Mouse (Mus musculus) heart, embryonic 12.5 days (tissue): Measurements from ENCODE around the gene Rasa4. TPM values are rescaled to one million over a fixed set of nuclear protein-coding genes. Genes with fewer than 3 reads are reported as not detected.
A peak's percentile ranks its signal among the peaks of the same experiment; 100 is the strongest.
"Not testable (repeated sequence)": the region's sequence is repeated elsewhere in the genome, so short reads cannot be mapped to it uniquely, and the experiment has no call there.

Source experiments
- ATAC-seq: fragments of 200-750 bp; cut with Nextera tagmentation; 2 replicates; pipeline ENCODE4 v1.8.0; 2017; ENCODE audit warnings: moderate TSS enrichment, moderate library complexity; ENCODE audit not compliant: insufficient number of reproducible peaks, low FRiP score
- H3K27ac ChIP-seq: fragments of 300-500 bp; sonication (generic); 2 replicates; pipeline ENCODE4 v1.5.1; 2016; ENCODE audit warnings: mild to moderate bottlenecking, moderate library complexity; ENCODE audit not compliant: poor library complexity, severe bottlenecking
- H3K27me3 ChIP-seq: fragments of 300-500 bp; sonication (generic); replicated peaks from 2 replicates; pipeline ENCODE4 v1.6.1; 2016; ENCODE audit warnings: mild to moderate bottlenecking, moderate library complexity
- H3K36me3 ChIP-seq: fragments of 300-500 bp; sonication (generic); 2 replicates; pipeline ENCODE4 v1.6.1; 2016; ENCODE audit warnings: mild to moderate bottlenecking, moderate library complexity
- H3K4me1 ChIP-seq: fragments of 300-500 bp; sonication (generic); replicated peaks from 2 replicates; pipeline ENCODE4 v1.6.1; 2016; ENCODE audit warnings: mild to moderate bottlenecking
- H3K4me2 ChIP-seq: fragments of 300-500 bp; sonication (generic); 2 replicates; pipeline ENCODE4 v1.6.1; 2016; ENCODE audit warnings: mild to moderate bottlenecking, moderate library complexity
- H3K4me3 ChIP-seq: fragments of 300-500 bp; sonication (generic); 2 replicates; pipeline ENCODE4 v1.5.1; 2016; ENCODE audit warnings: mild to moderate bottlenecking
- H3K9ac ChIP-seq: fragments of 300-500 bp; sonication (generic); 2 replicates; pipeline ENCODE4 v1.6.1; 2016; ENCODE audit warnings: mild to moderate bottlenecking, moderate library complexity
- H3K9me3 ChIP-seq: fragments of 300-500 bp; sonication (generic); replicated peaks from 2 replicates; pipeline ENCODE4 v1.6.1; 2016; ENCODE audit warnings: mild to moderate bottlenecking, moderate library complexity
- WGBS: fragments of 180-500 bp; shearing (Covaris S2); methylation state at CpG from one replicate; pipeline ENCODE4 v1.1.7; 2016; 5-methylcytosine and 5-hydroxymethylcytosine counted together
- polyA plus RNA-seq: library from polyadenylated mRNA; unstranded; fragments of >200 nt; fragmentation: Nextera tagmentation; extraction: Ambion mirVana; gene quantifications from 2 replicates; pipeline ENCODE4 v1.2.1, GENCODE M21; 2016

Gene Rasa4
- polyA plus RNA-seq, 1 experiment from 2014 or later = 1.6 TPM

DNA sequence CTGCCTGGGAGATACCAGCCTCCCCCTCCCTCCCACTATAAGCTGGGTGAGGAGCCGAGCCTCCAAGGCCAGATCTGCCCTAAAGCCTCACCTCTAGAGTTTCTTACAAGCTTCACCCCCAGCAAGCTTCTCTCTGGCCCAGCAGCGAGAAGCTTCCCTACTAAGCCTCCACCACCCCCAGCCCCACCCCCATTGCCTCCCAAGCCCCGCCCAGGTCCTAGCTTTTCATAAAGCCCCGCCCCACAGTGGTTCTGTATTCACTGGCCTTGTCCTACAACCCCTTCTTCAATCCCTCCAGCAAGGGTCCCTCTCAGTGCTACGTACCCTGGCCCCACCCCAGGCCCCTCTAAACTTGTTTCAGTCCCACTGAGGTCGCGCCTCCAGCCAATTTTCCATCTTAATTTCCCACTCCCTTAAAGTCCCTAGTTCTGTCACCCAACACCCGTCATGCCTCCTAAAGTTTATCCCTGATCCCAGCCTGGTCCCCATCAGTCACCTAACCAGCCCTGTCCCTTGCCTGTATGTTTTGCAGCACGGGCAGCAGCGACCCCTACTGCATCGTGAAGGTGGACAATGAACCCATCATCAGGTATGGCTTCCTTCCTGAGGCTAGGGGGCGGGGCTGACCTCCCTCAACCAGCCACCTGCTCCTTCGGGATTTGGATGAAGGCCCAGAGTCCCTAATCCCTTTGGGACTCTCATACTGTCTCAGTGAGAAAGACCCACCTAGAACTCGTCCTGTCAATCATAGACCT is 5.3 kb downstream of the Rasa4 start:
- H3K4me2 ChIP-seq = no peak overlapping the region
- H3K4me3 ChIP-seq = no peak overlapping the region
- ATAC-seq = no peak
- H3K27ac ChIP-seq = no peak overlapping the region
- WGBS = 18% methylated on average over 14 of the region's 14 CpGs
- H3K4me1 ChIP-seq = peaks cover 15% of the 10 kb centered on the region
- no peak overlapping the region for H3K9ac ChIP-seq
- peaks cover 73% of the 10 kb centered on the region for H3K27me3 ChIP-seq
- H3K9me3 ChIP-seq = no peaks in the 10 kb centered on the region
- H3K36me3 ChIP-seq = no peaks in the 10 kb centered on the region

DNA sequence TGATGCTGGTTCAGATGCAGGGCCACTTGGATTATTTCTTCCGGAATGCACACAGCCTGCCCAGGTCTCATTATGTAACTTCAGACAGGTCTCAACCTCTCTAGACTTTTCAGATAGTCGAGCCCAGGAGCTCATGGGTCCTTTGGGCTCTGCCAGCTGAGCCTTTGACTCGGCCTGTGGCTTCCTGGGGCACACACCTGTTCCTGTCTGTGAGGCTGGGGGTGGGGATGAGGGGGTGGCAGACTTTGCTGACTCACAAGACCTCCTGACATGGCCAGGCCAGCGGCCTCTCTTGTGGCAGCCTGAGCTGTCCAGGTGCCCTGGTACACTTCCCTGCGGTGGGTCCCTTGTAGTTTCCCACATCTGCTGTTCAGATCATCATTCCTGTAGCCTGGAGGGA is 8.2 kb downstream of the Rasa4 start:
- Histone ChIP-seq H3K27ac (no peak overlapping the region), H3K27me3 (peaks cover 50% of the 10 kb centered on the region), H3K9ac (no peak overlapping the region), H3K4me3 (no peak overlapping the region), H3K4me2 (no peak overlapping the region), H3K4me1 (no peaks in the 10 kb centered on the region), H3K36me3 (no peaks in the 10 kb centered on the region), H3K9me3 (no peaks in the 10 kb centered on the region)
- ATAC-seq = no peak
- WGBS = 58% methylated on average over 5 of the region's 5 CpGs

DNA sequence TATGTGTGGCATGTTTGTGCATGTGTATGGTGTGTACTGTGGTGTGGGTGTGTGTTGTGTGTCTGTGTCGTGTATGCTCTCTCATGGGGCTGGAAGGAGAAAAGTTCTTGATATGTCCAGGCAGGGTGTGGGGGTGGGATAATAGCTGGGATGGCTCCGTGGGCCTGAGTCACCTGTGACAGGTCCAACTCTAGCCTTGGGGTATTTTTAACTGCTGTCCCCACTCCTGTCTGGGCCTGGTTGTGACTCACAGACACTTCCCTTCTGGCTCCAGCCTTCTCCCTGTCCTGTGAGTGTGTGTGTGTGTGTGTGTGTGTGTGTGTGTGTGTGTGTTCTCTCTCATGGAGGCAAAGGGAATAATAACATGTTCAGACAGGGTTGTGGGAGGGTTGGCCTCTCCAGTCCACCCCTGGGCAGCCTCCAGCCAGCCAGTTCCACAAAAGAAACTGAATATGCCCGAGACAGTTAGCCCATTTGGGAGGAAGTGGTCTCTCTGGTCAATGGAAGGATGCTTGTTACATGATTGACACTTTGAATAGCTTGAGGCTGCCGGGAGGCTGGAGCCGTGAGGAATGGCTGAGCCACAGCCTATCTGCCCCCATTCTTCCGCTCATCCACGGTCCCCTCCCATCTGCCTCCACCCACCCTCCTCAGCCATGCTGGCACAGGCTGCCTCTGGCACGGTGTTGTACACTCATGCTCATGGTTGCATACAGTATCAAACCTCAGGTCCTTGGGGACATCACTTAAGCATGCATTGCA is 10.7 kb downstream of the Rasa4 start:
- no peak overlapping the region for H3K4me2 ChIP-seq
- H3K4me3 ChIP-seq = no peak overlapping the region
- WGBS = 52% methylated on average over 8 of the region's 8 CpGs
- no peaks in the 10 kb centered on the region for H3K4me1 ChIP-seq
- no peaks in the 10 kb centered on the region for H3K9me3 ChIP-seq
- ATAC-seq = no peak
- H3K27me3 ChIP-seq = peaks cover 31% of the 10 kb centered on the region
- no peak overlapping the region for H3K9ac ChIP-seq
- no peak overlapping the region for H3K27ac ChIP-seq
- H3K36me3 ChIP-seq = no peaks in the 10 kb centered on the region

DNA sequence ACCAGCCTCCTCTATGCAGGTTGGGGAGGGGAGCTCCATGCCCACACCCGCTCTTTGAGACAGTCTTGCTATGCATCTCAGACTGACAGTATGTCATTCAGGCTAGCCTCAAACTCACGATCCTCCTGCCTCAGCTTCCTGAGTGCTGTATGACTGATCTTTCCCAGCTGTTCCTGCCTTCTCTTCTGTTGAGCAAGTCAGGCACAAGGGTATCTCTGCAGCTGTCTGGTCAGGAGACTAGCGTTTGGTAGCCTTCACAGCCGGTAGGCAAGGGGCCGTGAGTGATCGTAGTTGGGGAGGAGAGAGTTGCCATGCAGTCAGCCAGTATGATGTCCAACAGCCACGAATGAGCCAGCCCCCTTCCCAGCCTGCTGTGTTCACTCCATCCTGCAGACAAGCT is 11.4 kb downstream of the Rasa4 start:
- Histone ChIP-seq H3K36me3 (no peaks in the 10 kb centered on the region), H3K4me2 (no peak overlapping the region), H3K27me3 (peaks cover 27% of the 10 kb centered on the region), H3K4me1 (no peaks in the 10 kb centered on the region), H3K9me3 (no peaks in the 10 kb centered on the region), H3K4me3 (no peak overlapping the region), H3K27ac (no peak overlapping the region), H3K9ac (no peak overlapping the region)
- WGBS = 65% methylated on average over 7 of the region's 7 CpGs
- ATAC-seq = no peak

DNA sequence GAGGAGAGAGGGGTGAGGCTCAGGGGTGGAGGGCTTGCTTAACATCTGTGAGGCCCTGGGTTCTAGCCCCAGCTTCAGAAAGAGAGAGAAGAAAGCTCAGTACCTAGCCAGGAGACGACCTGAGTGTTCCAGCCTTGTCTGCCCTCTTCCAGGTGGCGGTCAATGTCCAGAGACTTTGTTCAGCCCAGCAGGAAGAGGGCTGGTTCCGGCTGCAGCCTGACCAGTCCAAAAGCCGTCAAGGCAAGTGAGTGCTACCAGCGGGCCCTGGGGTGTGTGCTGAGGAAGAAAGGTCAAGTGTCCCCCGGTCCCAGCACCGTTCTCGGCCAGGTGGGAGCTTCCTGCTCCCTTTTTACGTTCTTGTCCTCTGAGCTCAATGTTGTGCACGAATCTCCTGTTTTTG is 14.8 kb downstream of the Rasa4 start:
- WGBS = 76% methylated on average over 10 of the region's 10 CpGs
- H3K4me2 ChIP-seq = no peak overlapping the region
- no peaks in the 10 kb centered on the region for H3K36me3 ChIP-seq
- no peak overlapping the region for H3K4me3 ChIP-seq
- H3K4me1 ChIP-seq = peaks cover 4% of the 10 kb centered on the region; the same call in 1 of the 2 replicates
- H3K9ac ChIP-seq = no peak overlapping the region
- H3K9me3 ChIP-seq = no peaks in the 10 kb centered on the region
- peaks cover 32% of the 10 kb centered on the region for H3K27me3 ChIP-seq
- no peak overlapping the region for H3K27ac ChIP-seq
- ATAC-seq = no peak

DNA sequence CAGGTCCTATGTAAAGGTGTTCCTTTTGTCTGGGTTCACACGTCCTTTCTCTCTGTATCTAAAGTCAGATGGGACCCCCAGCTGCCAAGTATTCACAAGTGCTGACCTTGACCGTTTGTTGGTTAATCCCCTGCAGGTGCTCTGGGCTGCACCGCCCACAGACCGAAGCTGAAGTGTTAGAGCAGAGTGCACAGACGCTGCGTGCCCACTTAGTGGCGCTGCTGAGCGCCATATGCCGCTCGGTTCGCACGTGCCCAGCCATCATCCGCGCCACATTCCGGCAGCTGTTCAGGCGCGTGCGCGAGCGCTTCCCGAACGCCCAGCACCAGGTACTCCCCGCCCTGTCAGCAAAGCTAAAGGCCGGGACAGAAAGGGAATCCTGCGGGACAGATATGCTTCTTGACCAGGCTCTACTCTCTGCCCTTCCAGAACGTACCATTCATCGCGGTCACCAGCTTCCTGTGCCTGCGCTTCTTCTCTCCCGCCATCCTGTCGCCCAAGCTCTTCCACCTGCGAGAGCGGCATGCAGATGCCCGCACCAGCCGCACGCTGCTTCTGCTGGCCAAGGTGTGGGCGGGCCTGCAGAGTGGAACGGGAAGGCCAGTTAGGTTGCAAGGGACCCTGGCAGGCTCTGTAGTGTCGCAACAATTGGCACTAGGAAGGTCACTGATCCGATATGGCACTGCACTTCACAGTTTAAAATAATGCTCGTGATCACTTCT is 18.5 kb downstream of the Rasa4 start:
- WGBS = 6% methylated on average over 41 of the region's 41 CpGs
- H3K27ac ChIP-seq = no peak overlapping the region
- no peaks in the 10 kb centered on the region for H3K36me3 ChIP-seq
- H3K9ac ChIP-seq = peak overlapping the region; percentile 14; the same call in 1 of the 2 replicates
- H3K4me2 ChIP-seq = peak overlapping the region; percentile 71
- peak overlapping the region; percentile 36 for H3K4me3 ChIP-seq
- H3K27me3 ChIP-seq = peaks cover 29% of the 10 kb centered on the region
- H3K4me1 ChIP-seq = peaks cover 4% of the 10 kb centered on the region; the same call in 1 of the 2 replicates
- no peaks in the 10 kb centered on the region for H3K9me3 ChIP-seq
- peak; percentile 68 for ATAC-seq

DNA sequence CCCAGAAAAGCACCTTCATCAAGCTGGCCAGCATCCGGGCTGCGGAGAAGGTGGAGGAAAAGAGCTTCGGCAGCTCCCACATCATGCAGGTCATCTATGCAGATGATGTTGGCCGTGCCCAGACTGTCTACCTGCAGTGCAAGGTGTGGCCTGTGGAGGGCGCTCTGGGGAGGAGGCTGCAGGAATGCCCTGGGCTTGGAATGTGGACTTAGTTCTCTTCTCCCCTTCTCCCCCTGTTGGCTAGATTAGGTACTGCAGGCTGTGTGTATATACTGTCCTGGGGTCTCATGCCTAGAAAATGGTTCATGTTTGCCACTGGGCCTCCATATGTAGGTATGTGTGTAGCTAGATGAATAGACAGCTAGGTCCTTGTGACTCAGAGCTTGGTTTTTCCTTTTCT is 20.8 kb downstream of the Rasa4 start:
- Histone ChIP-seq H3K36me3 (no peaks in the 10 kb centered on the region), H3K9me3 (no peaks in the 10 kb centered on the region), H3K4me1 (peaks cover 4% of the 10 kb centered on the region; the same call in 1 of the 2 replicates), H3K27ac (no peak overlapping the region), H3K9ac (no peak overlapping the region), H3K4me2 (no peak overlapping the region), H3K4me3 (no peak overlapping the region), H3K27me3 (peaks cover 29% of the 10 kb centered on the region)
- 82% methylated on average over 5 of the region's 5 CpGs for WGBS
- no peak for ATAC-seq

DNA sequence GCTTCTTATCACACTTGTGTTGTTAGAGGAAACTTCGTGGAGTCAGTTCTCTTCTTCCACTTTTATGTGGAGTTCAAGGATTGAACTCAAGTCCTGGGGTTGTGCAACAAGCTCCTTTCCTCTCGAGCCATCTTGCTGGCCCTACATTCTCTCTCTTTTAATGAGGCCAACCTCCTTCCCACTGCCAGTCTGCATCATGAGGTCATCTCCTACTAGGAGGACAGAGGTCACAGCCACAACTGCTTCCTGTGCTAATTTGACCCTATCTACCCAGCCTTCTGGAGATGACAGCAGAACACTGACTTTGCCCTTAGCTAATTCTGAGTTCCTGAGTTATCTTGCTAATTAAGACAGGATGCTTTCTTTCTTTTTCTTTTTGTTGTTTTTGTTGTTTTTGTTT is 24.8 kb downstream of the Rasa4 start:
- Histone ChIP-seq H3K9ac (no peak overlapping the region), H3K4me1 (no peaks in the 10 kb centered on the region), H3K4me2 (no peak overlapping the region), H3K27ac (no peak overlapping the region), H3K36me3 (no peaks in the 10 kb centered on the region), H3K27me3 (peaks cover 4% of the 10 kb centered on the region), H3K9me3 (no peaks in the 10 kb centered on the region), H3K4me3 (no peak overlapping the region)
- WGBS = 38% methylated on average over 2 of the region's 2 CpGs
- no peak for ATAC-seq

DNA sequence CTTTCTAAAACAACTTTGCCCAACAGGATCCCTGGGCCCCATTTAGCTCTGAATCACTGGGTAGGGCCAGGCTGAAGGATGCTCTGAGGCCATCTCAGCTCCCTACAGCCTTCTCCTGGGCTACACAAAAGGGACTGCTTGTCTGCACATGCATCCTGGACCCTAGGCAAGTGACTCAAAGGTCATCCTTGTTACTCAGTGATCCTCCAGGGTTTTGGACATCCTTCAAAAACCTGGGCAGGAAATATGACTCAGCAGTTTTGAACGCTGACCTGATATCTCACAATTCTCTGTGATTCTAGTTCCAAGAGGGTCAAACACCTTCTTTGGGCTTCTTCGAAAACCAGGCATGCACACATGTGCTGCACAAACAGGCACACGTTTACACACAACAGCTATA is 25.3 kb downstream of the Rasa4 start:
- Histone ChIP-seq H3K4me3 (no peak overlapping the region), H3K9me3 (no peaks in the 10 kb centered on the region), H3K27ac (no peak overlapping the region), H3K9ac (no peak overlapping the region), H3K4me1 (no peaks in the 10 kb centered on the region), H3K27me3 (no peaks in the 10 kb centered on the region; the same call in 1 of the 2 replicates), H3K36me3 (no peaks in the 10 kb centered on the region), H3K4me2 (no peak overlapping the region)
- 56% methylated on average over 3 of the region's 3 CpGs for WGBS
- ATAC-seq = no peak

DNA sequence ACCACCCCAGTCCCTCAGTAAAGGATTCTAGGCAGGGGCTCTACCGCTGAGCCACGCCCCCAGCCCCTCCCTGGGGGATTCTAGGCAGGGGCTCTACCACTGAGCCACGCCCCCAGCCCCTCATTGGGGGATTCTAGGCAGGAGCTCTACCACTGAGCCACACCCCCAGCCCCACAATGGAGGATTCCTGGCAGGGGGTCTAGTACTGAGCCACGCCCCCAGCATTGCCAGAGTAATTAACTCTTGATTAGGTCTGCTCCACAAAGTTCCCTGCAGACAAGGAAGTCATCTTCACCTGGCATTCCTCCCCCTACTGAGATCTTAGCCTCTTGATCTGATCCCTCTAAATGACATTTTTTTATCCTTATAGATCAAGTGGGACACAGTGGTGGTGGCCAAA is 29.8 kb downstream of the Rasa4 start:
- not testable (repeated sequence) for ATAC-seq, H3K4me2 ChIP-seq, H3K9me3 ChIP-seq

More for the DNA sequence above, 29.8 kb downstream of the Rasa4 start:
- H3K4me1 ChIP-seq = peaks cover 18% of the 10 kb centered on the region
- not testable (repeated sequence) for H3K27ac ChIP-seq, H3K9ac ChIP-seq, H3K27me3 ChIP-seq, H3K36me3 ChIP-seq, H3K4me3 ChIP-seq
- WGBS = 42% methylated on average over 4 of the region's 4 CpGs
